Mouse (Mus musculus) heart, postnatal 36 days (tissue): Measurements from ENCODE around the gene Gm28035. TPM values are rescaled to one million over a fixed set of nuclear protein-coding genes. Genes with fewer than 3 reads are reported as not detected.

ENCODE experiments used
- DNase-seq, 2 experiments: peaks; one replicate each; pipeline ENCODE4 v3.0.0; 2021 to 2022
- intact Hi-C: fragments of 180-260 bp; cut with DNase I; formaldehyde crosslinking; loops from one replicate; pipeline ENCODE4 v1.15.1; 2025
- total RNA-seq, 2 experiments: library from RNA; stranded (reverse); gene quantifications; 2 replicates each; pipeline ENCODE4 v1.2.3; 2021

The Gm28035 gene
- total RNA-seq, 2 experiments from 2014 or later = 4.5 to 5.5 TPM

- intact Hi-C loops = loop anchor here (1.0 kb wide), 3 partner anchors 31 to 59 kb away; partner anchors contain the start of gene Spout1
- DNase-seq = peak; percentile 100
These were observed 3.0 kb upstream of the Gm28035 start, which contains the start of gene Lrrc8a for GRCm38 (mm10) chr2:30237199-30237880. Lrrc8a (plus strand) TSS chr2:30237715.

DNA sequence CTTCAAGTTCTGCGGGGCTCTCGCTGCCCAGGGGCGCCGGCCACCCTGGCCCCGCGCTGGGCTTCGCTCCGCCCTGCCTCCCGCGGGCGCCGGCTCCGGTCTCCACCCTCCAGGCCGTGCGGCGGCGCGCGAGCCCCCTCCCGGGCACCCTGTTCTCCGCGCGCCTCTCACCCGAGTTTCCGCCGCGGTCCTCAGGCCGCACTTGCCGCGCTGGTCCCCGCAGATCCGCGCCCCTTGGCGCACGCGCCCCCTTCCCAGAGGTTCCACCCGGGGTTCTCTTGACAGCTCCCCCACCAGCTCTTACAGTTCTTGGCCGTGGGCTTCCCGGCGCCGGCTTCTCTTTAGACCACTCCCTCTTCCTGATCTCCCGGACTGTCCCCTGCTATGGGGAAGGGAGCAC lies 2.5 kb upstream of the Gm28035 start:
- DNase-seq = peak; percentile 75 to 87
- intact Hi-C loops = loop anchor here (1.0 kb wide), 3 partner anchors 32 to 60 kb away; partner anchors contain the start of gene Spout1

- peak; percentile 35 to 50 for DNase-seq
- intact Hi-C loops = loop anchor here (1.0 kb wide), 1 partner anchor 23 kb away; no protein-coding TSS in a partner anchor
These were observed 1.4 kb upstream of the Gm28035 start for GRCm38 (mm10) chr2:30238906-30239465.

GRCm38 (mm10) chr2:30239777-30240176 lies 590 bp upstream of the Gm28035 start:
- peak; percentile 75 to 81 for DNase-seq
- intact Hi-C loops = loop anchor here (1.0 kb wide), 1 partner anchor 23 kb away; no protein-coding TSS in a partner anchor

DNA sequence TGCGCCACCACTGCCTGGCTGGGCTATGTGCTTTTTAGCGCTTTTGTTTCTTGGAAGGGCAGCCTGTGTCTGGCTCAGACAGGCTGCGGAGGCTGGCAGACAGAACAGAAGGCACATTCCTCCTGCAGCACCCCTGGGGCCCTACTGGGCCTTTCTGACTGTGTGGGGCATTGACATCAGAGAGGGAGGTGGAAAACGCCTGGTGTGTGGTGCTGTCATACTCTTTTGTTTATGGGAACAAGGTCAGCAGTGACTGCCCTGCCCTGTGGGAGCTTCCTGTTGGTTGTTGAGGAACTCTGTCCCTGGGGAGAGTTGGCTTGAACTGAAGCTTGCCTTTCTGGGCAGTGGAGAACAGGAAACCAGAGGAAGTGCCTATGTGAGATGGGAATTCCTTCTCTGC lies 2.1 kb downstream of the Gm28035 start:
- intact Hi-C loops = no loop called here
- peak; percentile 66 to 78 for DNase-seq

GRCm38 (mm10) chr2:30243391-30243790 lies 3.0 kb downstream of the Gm28035 start:
- DNase-seq = peak in 1 of 2 experiments; percentile 27
- intact Hi-C loops = no loop called here

GRCm38 (mm10) chr2:30244595-30245178 lies 4.3 kb downstream of the Gm28035 start:
- peak in 1 of 2 experiments; percentile 21 for DNase-seq
- intact Hi-C loops = no loop called here

DNA sequence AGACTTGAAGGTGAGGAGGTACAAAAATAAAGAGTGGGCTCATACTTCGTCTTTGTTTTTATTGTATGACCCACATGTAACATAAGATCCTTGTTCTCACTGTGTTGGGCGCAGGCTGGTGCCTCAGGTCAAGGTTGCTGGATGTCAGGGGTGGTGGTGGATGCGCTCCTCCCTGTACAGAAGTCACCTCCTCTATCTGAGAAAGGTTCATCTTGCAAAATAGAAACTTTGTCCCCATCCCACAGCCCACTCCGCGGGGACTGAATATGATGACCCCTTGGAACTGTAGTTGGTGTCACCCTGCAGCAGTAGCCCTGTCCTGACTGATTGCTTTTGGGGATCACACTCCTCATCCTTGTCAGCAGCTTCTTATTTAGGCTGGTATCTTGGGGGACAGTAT lies 6.7 kb downstream of the Gm28035 start:
- intact Hi-C loops = no loop called here
- no peak for DNase-seq

DNA sequence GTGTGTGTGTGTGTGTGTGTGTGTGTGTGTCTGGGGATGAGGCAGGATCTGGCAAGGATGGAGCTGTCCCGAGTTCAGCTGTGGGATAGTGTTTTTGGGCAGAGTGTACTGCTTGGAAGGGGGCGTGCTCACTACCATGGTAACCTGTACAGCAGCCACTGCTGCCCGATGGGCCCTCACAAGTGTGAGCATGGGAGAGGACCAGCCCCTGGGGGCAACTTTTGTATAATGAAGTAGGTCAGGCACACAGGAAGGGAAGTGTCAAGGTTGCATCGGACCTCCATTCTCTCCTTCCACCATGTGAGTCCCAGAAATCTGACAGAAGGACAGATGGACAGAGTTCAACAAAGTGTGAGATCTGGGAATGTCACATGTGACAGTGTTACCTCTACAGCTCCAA lies 7.3 kb downstream of the Gm28035 start:
- intact Hi-C loops = no loop called here
- peak in 1 of 2 experiments; percentile 30 for DNase-seq

DNA sequence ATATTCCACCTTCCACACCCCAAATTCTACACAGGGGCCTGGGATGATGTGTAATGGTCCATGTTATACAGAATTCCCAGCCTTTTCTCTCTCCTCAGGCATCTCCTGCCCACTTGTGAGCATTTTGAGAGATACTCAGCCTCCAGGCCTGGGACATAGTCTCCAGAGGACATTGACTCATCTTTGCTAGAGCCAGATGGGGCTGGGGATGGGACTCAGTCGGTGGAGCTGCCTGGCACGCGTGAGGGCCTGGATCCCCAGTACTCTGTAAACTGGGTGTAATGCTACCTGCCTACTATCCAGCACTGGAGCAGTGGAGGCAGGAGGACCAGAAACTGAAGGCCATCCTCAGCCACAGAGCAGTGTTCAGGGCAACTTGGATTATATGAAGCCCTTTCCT lies 8.8 kb downstream of the Gm28035 start:
- no peak for DNase-seq
- intact Hi-C loops = no loop called here

DNA sequence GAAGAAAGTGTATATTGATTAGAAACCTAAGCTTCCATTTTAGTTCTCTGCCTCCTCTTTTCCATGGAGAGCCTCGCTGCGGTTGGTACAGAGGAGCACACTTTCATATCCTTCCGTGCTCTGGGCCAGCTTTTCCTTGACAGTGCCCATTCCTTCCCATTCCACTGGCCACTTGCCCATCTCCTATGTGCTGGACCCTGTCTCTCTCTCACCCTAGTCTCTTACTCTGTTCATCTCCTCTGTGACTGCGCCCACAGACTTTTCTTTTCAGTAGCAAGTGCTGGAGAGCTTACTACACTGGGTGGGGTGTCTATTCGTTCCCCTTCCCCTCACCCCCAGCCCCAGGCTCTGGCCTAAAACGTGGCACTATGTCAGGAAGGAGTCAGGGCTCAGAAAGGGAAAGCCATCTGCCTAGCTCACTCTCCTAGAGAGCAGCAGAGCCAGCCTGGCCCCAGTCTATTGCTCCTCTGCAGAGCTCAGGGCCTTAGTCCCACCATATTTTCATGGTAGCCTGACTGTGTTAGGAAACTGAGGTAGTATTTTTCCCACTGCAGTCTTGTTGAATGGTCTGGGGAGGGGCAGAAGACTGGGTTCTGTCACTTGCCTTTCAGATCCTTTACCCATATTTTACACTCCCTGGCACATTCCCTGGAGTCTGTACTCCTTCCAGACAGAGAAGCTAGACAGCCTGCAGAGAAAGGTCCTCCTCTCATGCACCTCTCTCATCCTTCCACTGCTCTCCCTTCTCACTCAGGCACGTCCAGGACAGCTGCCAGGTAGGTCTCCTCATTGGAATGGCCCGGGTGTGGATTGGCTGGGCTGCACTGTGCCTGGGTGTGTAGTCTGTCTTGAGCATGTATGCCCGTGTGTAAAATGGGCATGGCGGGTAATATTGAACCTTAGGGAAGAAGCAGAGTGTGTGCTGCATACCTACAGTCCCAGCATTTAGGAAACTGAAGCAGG lies 10.1 kb downstream of the Gm28035 start:
- DNase-seq = peak in 1 of 2 experiments; percentile 19
- intact Hi-C loops = no loop called here

DNA sequence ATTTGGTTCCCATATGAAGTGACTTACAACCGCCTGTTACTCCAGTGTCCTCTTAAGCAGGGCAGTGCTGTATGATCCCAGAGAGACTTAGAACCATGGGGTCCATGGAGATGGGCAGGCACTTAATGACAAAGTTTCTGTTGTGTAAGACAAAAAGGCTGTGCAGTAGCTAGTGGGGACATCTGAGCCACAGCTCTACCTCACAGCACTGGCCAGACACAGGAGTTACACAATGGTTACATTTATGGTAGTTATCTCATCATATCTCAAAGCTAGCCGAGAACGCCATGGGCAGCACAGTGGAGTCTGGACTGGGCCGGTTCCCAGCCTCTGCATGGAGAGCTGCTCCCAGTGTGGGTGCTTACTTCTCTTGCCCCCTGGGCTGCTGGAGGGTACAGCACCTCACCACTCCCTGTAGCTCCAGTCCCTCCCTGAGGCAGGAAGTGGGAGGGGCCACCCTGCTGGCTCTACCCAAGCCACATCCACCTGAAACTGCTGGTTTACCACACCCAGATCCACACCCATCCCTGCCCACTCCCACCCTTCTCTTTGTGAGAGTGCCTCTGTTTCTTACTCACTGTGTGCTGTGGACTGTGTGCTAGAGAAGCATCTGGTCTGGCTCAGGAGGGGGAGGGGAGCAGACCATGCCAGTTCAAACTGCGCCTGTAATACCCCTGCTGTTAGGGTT lies 11.2 kb downstream of the Gm28035 start:
- intact Hi-C loops = no loop called here
- peak; percentile 48 to 55 for DNase-seq

DNA sequence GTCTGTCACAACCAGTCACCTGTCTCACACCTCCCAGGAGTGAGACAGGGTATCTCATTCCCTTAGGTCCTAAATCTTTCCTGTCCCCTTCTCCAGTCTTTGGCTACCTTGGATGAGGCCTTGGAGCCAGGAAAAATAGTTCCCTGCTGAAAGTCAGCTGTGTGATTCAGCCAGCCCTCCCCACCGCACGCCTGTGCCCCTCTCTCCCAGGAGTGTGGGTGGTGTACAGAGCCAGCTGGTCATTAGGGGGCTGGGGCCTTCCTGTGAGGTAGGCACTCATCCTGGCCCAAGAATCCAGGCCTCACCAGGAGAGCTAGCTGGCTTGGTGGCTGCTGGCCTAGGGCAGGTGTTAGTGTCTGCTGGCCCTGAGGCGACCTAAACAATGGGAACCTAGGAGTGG lies 12.2 kb downstream of the Gm28035 start:
- DNase-seq = peak in 1 of 2 experiments; percentile 19
- intact Hi-C loops = no loop called here

- intact Hi-C loops = no loop called here
- peak in 1 of 2 experiments; percentile 23 for DNase-seq
These were observed 13.4 kb downstream of the Gm28035 start for GRCm38 (mm10) chr2:30253809-30254208.

GRCm38 (mm10) chr2:30255631-30256395 lies 15.4 kb downstream of the Gm28035 start:
- peak in 1 of 2 experiments; percentile 15 for DNase-seq
- intact Hi-C loops = no loop called here

DNA sequence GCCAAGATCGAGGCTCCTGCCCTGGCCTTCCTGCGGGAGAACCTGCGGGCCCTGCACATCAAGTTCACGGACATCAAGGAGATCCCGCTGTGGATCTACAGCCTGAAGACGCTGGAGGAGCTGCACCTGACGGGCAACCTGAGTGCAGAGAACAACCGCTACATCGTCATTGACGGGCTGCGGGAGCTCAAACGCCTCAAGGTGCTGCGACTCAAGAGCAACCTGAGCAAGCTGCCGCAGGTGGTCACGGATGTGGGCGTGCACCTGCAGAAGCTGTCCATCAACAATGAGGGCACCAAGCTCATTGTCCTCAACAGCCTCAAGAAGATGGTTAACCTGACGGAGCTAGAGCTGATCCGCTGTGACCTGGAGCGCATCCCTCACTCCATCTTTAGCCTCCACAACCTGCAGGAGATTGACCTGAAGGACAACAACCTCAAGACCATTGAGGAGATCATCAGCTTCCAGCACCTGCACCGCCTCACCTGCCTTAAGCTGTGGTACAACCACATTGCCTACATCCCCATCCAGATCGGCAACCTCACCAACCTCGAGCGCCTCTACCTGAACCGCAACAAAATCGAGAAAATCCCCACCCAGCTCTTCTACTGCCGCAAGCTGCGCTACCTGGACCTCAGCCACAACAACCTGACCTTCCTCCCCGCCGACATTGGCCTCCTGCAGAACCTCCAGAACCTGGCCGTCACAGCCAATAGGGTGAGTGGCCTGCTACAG lies 16.4 kb downstream of the Gm28035 start:
- intact Hi-C loops = no loop called here
- DNase-seq = no peak

- DNase-seq = peak in 1 of 2 experiments; percentile 31
- intact Hi-C loops = no loop called here
These were observed 17.5 kb downstream of the Gm28035 start for GRCm38 (mm10) chr2:30257699-30258460.

- peak; percentile 77 to 82 for DNase-seq
- intact Hi-C loops = no loop called here
These were observed 18.2 kb downstream of the Gm28035 start for GRCm38 (mm10) chr2:30258600-30258999.
